Mouse (Mus musculus) CH12.LX (cell line): ENCODE results near the gene Itprip. TPM values are rescaled to one million over a fixed set of nuclear protein-coding genes. Genes with fewer than 3 reads are reported as not detected.

Experiments
- DNase-seq: peaks from one replicate; pipeline ENCODE4 v3.0.0-alpha.2; 2013; ENCODE audit errors: extremely low read depth
- H3K27ac ChIP-seq: 2 replicates; pipeline ENCODE4 v1.5.1; 2012; ENCODE audit warnings: low read depth, mild to moderate bottlenecking, control low read depth, moderate library complexity; ENCODE audit not compliant: insufficient read depth
- H3K27me3 ChIP-seq: replicated peaks from 2 replicates; pipeline ENCODE3; 2012; ENCODE audit warnings: inconsistent platforms
- H3K36me3 ChIP-seq, 2 experiments: replicated peaks in 1 of 2; 2 replicates each; pipeline versions ENCODE3 to v1.6.1; 2012; ENCODE audit warnings: inconsistent platforms in 1 of 2, low read length in 1 of 2, mild to moderate bottlenecking in 1 of 2, mixed read lengths in 1 of 2, moderate library complexity in 1 of 2; ENCODE audit not compliant: control insufficient read depth in 1 of 2, insufficient read depth in 1 of 2
- H3K4me1 ChIP-seq, 2 experiments: 2 replicates each; pipeline ENCODE4 v1.6.1; 2012; ENCODE audit warnings: inconsistent platforms in 1 of 2, moderate library complexity in 1 of 2; ENCODE audit not compliant: insufficient read depth in 2 of 2, control insufficient read depth in 1 of 2
- H3K4me2 ChIP-seq: 2 replicates; pipeline ENCODE4 v1.6.1; 2012; ENCODE audit warnings: low read depth, mild to moderate bottlenecking, control low read depth; ENCODE audit not compliant: poor library complexity, insufficient read depth, severe bottlenecking
- H3K4me3 ChIP-seq, 3 experiments: fragments of 150-350 bp in 1 of 3; sonication (generic) in 1 of 3; replicated peaks in 1 of 3; 2 replicates each; pipeline versions ENCODE3 to v1.5.1; 2011 to 2012; ENCODE audit warnings: low read depth in 2 of 3, low read length in 2 of 3, mild to moderate bottlenecking in 2 of 3, moderate library complexity in 2 of 3, control low read depth in 1 of 3, improper control_type of control experiment in 1 of 3, inconsistent platforms in 1 of 3, mixed read lengths in 1 of 3; ENCODE audit not compliant: poor library complexity in 1 of 3
- H3K79me2 ChIP-seq: replicated peaks from 2 replicates; pipeline ENCODE4 v1.6.1; 2012; ENCODE audit warnings: mild to moderate bottlenecking, moderate library complexity; ENCODE audit not compliant: control insufficient read depth, poor library complexity, insufficient read depth, severe bottlenecking; ENCODE audit errors: extremely low read depth
- H3K9ac ChIP-seq: 2 replicates; pipeline ENCODE4 v1.6.1; 2012; ENCODE audit warnings: low read depth, mild to moderate bottlenecking, control low read depth, moderate library complexity; ENCODE audit not compliant: insufficient read depth
- H3K9me3 ChIP-seq: replicated peaks from 2 replicates; pipeline ENCODE3; 2012; ENCODE audit warnings: low read length, inconsistent platforms, mixed read lengths
- CHD1 ChIP-seq: IDR thresholded peaks from 2 replicates; pipeline ENCODE4 v1.6.1; 2012; ENCODE audit warnings: low read depth, low read length, improper control_type of control experiment, inconsistent platforms
- CHD2 ChIP-seq: IDR thresholded peaks from 2 replicates; pipeline ENCODE4 v1.6.1; 2011; ENCODE audit warnings: low read length, improper control_type of control experiment
- CTCF ChIP-seq, 2 experiments: IDR thresholded peaks in 1 of 2; conservative IDR thresholded peaks in 1 of 2; 2 replicates each; pipeline ENCODE4 v1.5.1; 2011 to 2012; ENCODE audit warnings: low read depth in 2 of 2, low read length in 2 of 2, improper control_type of control experiment in 1 of 2, inconsistent platforms in 1 of 2, mild to moderate bottlenecking in 1 of 2, moderate library complexity in 1 of 2
- E2F4 ChIP-seq: IDR thresholded peaks from 2 replicates; pipeline ENCODE4 v1.6.1; 2011; ENCODE audit warnings: low read depth, low read length, improper control_type of control experiment; ENCODE audit not compliant: insufficient replicate concordance
- EP300 ChIP-seq: IDR thresholded peaks from 2 replicates; pipeline ENCODE4 v1.6.1; 2011; ENCODE audit warnings: low read length, improper control_type of control experiment
- ETS1 ChIP-seq: conservative IDR thresholded peaks from 2 replicates; pipeline ENCODE4 v1.6.1; 2012; ENCODE audit warnings: low read depth, mild to moderate bottlenecking, inconsistent platforms, low read length, improper control_type of control experiment, moderate library complexity
- HCFC1 ChIP-seq: IDR thresholded peaks from 2 replicates; pipeline ENCODE4 v1.6.1; 2012; ENCODE audit warnings: low read depth, mild to moderate bottlenecking, inconsistent platforms, low read length, improper control_type of control experiment
- JUN ChIP-seq: IDR thresholded peaks from 2 replicates; pipeline ENCODE4 v1.6.1; 2011; ENCODE audit warnings: low read depth, mild to moderate bottlenecking, low read length, improper control_type of control experiment, moderate library complexity; ENCODE audit not compliant: insufficient read depth
- JUND ChIP-seq: conservative IDR thresholded peaks from 2 replicates; pipeline ENCODE4 v1.6.1; 2011; ENCODE audit warnings: low read depth, low read length, improper control_type of control experiment
- KAT2A ChIP-seq: IDR thresholded peaks from 2 replicates; pipeline ENCODE4 v1.6.1; 2012; ENCODE audit warnings: low read length, improper control_type of control experiment, inconsistent platforms; ENCODE audit not compliant: insufficient replicate concordance
- MAX ChIP-seq: IDR thresholded peaks from 2 replicates; pipeline ENCODE4 v1.6.1; 2011; ENCODE audit warnings: low read length, improper control_type of control experiment
- MAZ ChIP-seq: IDR thresholded peaks from 2 replicates; pipeline ENCODE4 v1.6.1; 2012; ENCODE audit warnings: low read depth, mild to moderate bottlenecking, inconsistent platforms, low read length, improper control_type of control experiment, moderate library complexity
- MEF2A ChIP-seq: IDR thresholded peaks from 2 replicates; pipeline ENCODE4 v1.6.1; 2014; ENCODE audit warnings: low read depth, mild to moderate bottlenecking, inconsistent platforms, low read length, improper control_type of control experiment, borderline replicate concordance
- MXI1 ChIP-seq: IDR thresholded peaks from 2 replicates; pipeline ENCODE4 v1.6.1; 2011; ENCODE audit warnings: mild to moderate bottlenecking, low read depth, low read length, improper control_type of control experiment
- MYC ChIP-seq: IDR thresholded peaks from 2 replicates; pipeline ENCODE4 v1.6.1; 2011; ENCODE audit warnings: low read depth, mild to moderate bottlenecking, improper control_type of control experiment, low read length
- PAX5 ChIP-seq: IDR thresholded peaks from 2 replicates; pipeline ENCODE4 v1.6.1; 2012; ENCODE audit warnings: low read length, inconsistent platforms, mixed read lengths
- POLR2A ChIP-seq: IDR thresholded peaks from 2 replicates; pipeline ENCODE4 v1.6.1; 2011; ENCODE audit warnings: low read depth, mild to moderate bottlenecking, improper control_type of control experiment, low read length
- RCOR1 ChIP-seq: conservative IDR thresholded peaks from 2 replicates; pipeline ENCODE4 v1.6.1; 2012; ENCODE audit warnings: low read depth, mild to moderate bottlenecking, inconsistent platforms, low read length, improper control_type of control experiment
- SMC3 ChIP-seq: IDR thresholded peaks from 2 replicates; pipeline ENCODE4 v1.6.1; 2011; ENCODE audit warnings: low read depth, low read length, improper control_type of control experiment
- TCF12 ChIP-seq: IDR thresholded peaks from 2 replicates; pipeline ENCODE4 v1.6.1; 2014; ENCODE audit warnings: low read depth, mild to moderate bottlenecking, inconsistent platforms, low read length, improper control_type of control experiment
- UBTF ChIP-seq: IDR thresholded peaks from 2 replicates; pipeline ENCODE4 v1.6.1; 2012; ENCODE audit warnings: low read depth, mild to moderate bottlenecking, inconsistent platforms, low read length, improper control_type of control experiment, moderate library complexity
- USF2 ChIP-seq: conservative IDR thresholded peaks from 2 replicates; pipeline ENCODE4 v1.6.1; 2011; ENCODE audit warnings: low read depth, low read length, improper control_type of control experiment
- ZC3H11A ChIP-seq: IDR thresholded peaks from 2 replicates; pipeline ENCODE4 v1.6.1; 2012; ENCODE audit warnings: low read depth, mild to moderate bottlenecking, inconsistent platforms, low read length, improper control_type of control experiment
- dilution Hi-C: fragments of 300-500 bp; cut with MboI; formaldehyde crosslinking; loops from 2 replicates; pipeline ENCODE4 v1.14.3; 2020; ENCODE audit warnings: low sequenced_read_pairs; ENCODE audit not compliant: extremely low pct_unique_long_range_greater_than_20kb, extremely low pct_ligation_motif_present
- in situ Hi-C: fragments of 300-500 bp; cut with MboI; formaldehyde crosslinking; loops from 3 replicates; pipeline ENCODE4 v1.14.3; 2019; ENCODE audit warnings: low sequenced_read_pairs, low pct_ligation_motif_present, low pct_unique_long_range_greater_than_20kb, mixed read lengths
- polyA plus RNA-seq: library from polyadenylated mRNA; unstranded; fragments of >175 nt; gene quantifications from 2 replicates; pipeline ENCODE4 v1.2.1, GENCODE M21; 2012; ENCODE audit warnings: low read depth; ENCODE audit not compliant: insufficient read length
- total RNA-seq, 2 experiments: library from RNA; depleted of rRNA; stranded (reverse); fragments of 300-350 nt in 1 of 2; fragments of >200 nt in 1 of 2; gene quantifications; 2 replicates each; pipeline ENCODE4 v1.2.3; 2012 to 2014

The Itprip gene
- total and polyA plus RNA-seq, 3 experiments: 9.5 to 10.9 (median 9.9) TPM

- dilution Hi-C loops: no loop called here
- no peaks in the 10 kb centered on the region for H3K9me3 ChIP-seq
- H3K27ac ChIP-seq: peak overlapping the region; percentile 44
- H3K9ac ChIP-seq: peak overlapping the region; percentile 41; the same call in 1 of the 2 replicates
- peak overlapping the region; percentile 66 for H3K4me2 ChIP-seq
- peaks cover 4 to 75% of the 10 kb centered on the region in 2 experiments for H3K36me3 ChIP-seq
- no peak for DNase-seq
- peak overlapping the region in 2 of 3 experiments; percentile 18 to 25 for H3K4me3 ChIP-seq
- peaks cover 12% of the 10 kb centered on the region for H3K79me2 ChIP-seq
- no peak for TF ChIP-seq MXI1
- TF ChIP-seq SMC3: no peak
- TF ChIP-seq JUND: no peak
- no peak for TF ChIP-seq MAZ
- TF ChIP-seq E2F4: no peak
- TF ChIP-seq JUN: no peak
- TF ChIP-seq EP300: no peak
- TF ChIP-seq POLR2A: no peak
- TF ChIP-seq MEF2A: no peak
- TF ChIP-seq CHD1: no peak
- no peak for TF ChIP-seq PAX5
- no peak for TF ChIP-seq MAX
- TF ChIP-seq ETS1: no peak
- TF ChIP-seq UBTF: no peak
- no peak for TF ChIP-seq TCF12
- TF ChIP-seq, all 38 proteins: peak for 0
- no peaks in the 10 kb centered on the region for H3K27me3 ChIP-seq
- in situ Hi-C loops: no loop called here
- peaks cover 23 to 67% of the 10 kb centered on the region in 2 experiments for H3K4me1 ChIP-seq
These were observed 9.5 kb downstream of the Itprip start for GRCm38 (mm10) chr19:47909387-47910116.

GRCm38 (mm10) chr19:47908961-47909371, 10.1 kb downstream of the Itprip start:
- H3K79me2 ChIP-seq: peaks cover 10% of the 10 kb centered on the region
- no peak overlapping the region for H3K4me2 ChIP-seq
- no peak overlapping the region for H3K27ac ChIP-seq
- H3K9me3 ChIP-seq: no peaks in the 10 kb centered on the region
- no peak for DNase-seq
- H3K4me3 ChIP-seq: no peak overlapping the region
- in situ Hi-C loops (no loop called here), dilution Hi-C loops (no loop called here)
- no peaks in the 10 kb centered on the region for H3K27me3 ChIP-seq
- H3K36me3 ChIP-seq: peaks cover 4 to 75% of the 10 kb centered on the region in 2 experiments
- H3K9ac ChIP-seq: no peak overlapping the region
- TF ChIP-seq MAX (no peak), MYC (no peak), CTCF (conservative IDR thresholded peaks at IDR 0.05 in 1 of 2, IDR thresholded peaks at IDR 0.05 in 1 of 2; ENCODE audit: low read depth in 2 of 2, low read length in 2 of 2) (no peak), RCOR1 (no peak), UBTF (no peak), ZC3H11A (no peak), MAZ (no peak), CHD2 (no peak), KAT2A (no peak), HCFC1 (no peak), USF2 (no peak), JUND (no peak)
- peaks cover 23 to 63% of the 10 kb centered on the region in 2 experiments for H3K4me1 ChIP-seq
